Mouse (Mus musculus) kidney, adult 11 months (tissue): ENCODE results near the gene Igsf8.

Source experiments
- DNase-seq: peaks from one replicate; pipeline ENCODE4 v3.0.0; 2022

Igsf8 gene

GRCm38 (mm10) chr1:172305153-172305552 lies 43.7 kb downstream of the Igsf8 start:
- DNase-seq: no peak

GRCm38 (mm10) chr1:172305635-172306034 lies 44.2 kb downstream of the Igsf8 start:
- no peak for DNase-seq

GRCm38 (mm10) chr1:172306196-172306595 lies 44.8 kb downstream of the Igsf8 start:
- DNase-seq: no peak

DNA sequence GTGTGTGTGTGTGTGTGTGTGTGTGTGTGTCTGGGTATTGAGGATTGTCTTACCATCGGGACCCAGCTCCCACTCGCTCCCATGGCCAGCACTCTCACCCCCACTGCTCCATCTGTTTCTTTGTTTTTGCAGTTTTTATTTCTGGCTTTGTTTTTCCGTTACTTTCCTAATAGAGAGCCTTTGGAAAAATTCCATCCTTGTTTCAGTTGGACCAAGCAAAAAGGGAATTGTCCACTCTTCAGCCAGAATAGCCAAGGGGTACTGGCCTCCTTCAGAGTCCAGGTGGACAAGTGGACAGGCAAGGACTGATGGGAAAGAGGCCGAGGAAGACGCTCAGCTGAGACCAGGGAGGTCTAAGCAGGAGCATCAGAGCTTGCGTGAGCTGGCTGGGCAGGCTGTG lies 45.4 kb downstream of the Igsf8 start:
- no peak for DNase-seq

- DNase-seq: no peak
These were observed 46.5 kb downstream of the Igsf8 start for GRCm38 (mm10) chr1:172307936-172308335.

DNA sequence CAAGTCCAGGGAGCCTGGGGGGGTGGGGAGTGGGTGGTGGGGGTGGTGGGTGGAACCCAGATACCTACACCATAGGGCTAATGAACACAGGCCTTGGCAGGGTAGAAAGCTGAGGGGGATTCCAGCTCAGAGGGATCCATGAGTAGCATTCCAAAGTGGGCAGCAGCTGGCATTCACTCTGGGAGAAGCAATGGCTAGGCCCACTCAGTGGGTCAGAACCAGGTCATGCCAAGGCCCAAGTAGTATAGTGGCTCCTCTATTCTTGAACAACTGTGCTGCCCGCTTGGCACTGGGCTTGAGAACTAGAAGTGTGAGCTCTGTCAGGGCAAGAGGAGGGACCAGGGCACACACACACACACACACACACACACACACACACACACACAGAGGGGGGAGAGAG lies 47.0 kb downstream of the Igsf8 start:
- DNase-seq: no peak

DNA sequence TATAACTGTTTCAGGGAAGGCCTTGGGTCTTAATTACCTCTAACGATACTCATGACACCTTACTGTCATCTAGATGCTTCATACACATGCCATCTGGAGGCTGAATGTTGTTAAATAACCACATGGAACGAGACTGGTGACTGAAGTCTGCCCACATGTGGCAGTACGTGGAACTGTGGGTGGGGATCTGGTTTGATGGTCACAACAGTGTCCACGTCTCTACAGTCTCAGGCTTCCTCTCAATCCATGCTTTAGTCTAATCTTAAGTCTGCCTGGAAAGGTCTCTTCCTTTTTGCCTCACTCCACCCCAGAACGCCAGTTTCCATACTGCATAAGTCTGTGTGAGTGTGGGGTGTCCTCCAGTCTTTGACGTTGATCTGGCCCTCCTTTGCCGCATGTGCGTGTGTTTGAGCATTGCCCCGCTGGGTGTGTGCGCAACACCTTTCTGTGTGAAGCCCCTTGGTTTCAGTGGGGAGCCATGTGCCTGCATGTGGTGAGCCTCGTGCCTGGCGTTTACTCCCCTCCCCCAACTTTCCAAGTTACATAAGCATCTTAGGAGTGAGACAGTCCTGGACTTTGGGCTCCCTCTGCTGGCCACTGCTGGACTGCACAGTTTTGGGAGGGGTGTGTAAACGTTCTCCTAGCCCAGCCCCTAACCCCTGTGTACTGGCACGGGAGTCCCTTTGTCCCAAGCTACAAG lies 48.4 kb downstream of the Igsf8 start:
- DNase-seq: peak; percentile 91

DNA sequence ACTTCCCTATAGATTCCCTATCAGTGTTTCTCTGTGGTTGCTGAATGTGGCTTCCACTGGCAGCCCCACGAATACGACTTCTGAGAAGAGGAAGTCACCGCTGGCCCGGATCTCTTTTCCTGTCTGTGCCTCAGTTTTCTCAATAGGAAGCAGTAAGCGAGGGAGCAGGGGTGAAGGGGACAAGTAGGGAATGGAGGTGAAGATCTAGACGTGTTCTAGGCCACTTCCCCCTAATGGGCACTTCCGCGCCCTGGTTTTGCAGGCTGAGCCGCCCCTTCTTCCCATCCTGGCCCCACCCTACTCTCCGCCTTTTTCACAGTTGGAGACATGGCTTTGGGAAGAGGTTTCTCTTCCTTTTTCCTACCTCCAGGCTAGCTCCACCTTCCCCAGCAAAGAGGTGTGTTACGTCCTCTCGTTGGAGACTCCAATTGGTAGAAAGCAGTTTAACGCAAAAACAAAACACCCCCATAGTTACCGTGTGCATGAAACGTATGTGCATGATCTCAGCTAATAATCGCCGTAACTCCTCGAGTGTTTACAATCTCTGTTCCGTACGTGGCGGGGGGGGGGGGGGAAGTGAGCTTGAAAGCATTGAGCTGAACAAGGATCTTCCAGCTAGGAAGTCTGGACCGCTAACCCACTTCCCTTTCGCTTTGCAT lies 49.9 kb downstream of the Igsf8 start:
- peak; percentile 83 for DNase-seq

DNA sequence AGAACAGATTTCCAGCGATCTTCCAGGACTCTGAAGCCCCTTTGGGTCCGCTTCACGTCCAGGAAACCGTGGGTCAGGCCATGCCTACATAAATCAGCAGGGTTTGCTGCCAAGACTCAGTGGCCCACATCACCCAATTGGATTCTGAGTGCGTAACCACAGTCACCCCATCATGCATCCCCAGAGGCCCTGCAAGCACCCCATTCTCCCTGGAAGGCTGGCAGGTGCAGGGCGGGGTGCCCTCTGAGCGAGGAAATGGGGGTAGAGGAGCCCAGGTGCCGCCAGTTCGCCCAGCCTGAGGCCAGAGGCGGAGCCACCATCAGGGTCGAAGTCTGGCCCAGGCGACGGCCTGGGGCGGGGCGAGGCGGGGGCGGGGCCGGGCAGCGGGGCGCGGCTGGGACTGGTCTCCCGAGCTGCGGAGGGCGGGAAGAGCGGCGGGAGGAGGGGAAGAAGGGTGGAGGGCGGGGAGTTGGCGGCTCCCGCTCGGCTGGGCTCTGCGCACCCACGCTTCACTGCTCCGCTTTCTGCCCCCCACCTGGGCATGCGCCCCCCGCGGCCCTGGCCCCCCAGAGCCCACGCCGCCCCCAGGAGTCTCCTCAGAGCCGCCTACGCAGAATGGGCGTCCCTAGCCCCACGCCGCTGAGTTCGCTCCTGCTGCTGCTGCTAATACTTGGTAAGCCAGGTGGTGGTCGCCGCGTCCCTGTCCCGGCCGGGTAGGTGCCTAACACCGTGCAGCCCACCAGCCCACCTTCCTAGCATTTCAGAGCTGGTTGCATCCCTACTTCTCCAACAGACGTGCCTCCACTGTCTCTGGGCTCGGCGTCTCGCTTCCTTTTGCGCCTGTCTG lies 50.7 kb downstream of the Igsf8 start:
- peak; percentile 92 for DNase-seq

DNA sequence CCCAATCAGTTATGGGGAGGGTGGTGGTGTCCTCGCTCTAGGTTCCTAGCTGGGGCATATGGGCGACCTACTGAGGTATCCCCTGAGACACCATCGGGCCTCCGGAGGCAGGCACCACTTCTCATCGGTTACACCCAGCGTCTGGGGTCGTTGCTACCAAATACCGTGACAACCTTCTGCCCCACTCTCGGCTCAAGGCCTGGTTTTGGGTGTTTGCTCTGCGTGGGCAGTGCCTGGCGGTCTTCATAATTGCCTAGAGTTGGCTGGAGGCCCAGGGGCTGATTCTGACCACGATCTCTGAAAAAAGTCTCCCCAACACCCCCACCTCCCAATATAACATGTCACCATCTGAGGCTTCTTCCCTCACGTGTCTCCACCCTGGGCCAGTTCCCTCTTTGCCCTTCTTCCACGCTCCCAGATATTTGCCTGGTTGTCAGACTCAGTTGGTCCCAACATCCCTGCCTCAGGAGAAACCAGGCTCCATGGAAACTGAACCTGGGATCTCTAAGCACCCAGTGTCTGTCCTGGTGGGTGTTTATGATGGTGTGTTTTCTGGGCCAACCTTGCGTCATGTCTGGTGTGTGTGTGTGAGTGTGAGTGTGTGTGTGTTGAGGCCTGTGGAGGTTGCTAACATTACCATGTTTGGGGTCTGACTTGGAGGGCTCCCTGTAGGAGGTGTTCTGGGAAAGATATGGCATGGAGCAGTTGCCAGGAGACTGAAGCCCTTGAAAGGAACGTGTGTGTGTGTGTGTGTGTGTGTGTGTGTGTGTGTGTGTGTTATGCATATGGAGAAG lies 51.5 kb downstream of the Igsf8 start:
- DNase-seq: no peak

DNA sequence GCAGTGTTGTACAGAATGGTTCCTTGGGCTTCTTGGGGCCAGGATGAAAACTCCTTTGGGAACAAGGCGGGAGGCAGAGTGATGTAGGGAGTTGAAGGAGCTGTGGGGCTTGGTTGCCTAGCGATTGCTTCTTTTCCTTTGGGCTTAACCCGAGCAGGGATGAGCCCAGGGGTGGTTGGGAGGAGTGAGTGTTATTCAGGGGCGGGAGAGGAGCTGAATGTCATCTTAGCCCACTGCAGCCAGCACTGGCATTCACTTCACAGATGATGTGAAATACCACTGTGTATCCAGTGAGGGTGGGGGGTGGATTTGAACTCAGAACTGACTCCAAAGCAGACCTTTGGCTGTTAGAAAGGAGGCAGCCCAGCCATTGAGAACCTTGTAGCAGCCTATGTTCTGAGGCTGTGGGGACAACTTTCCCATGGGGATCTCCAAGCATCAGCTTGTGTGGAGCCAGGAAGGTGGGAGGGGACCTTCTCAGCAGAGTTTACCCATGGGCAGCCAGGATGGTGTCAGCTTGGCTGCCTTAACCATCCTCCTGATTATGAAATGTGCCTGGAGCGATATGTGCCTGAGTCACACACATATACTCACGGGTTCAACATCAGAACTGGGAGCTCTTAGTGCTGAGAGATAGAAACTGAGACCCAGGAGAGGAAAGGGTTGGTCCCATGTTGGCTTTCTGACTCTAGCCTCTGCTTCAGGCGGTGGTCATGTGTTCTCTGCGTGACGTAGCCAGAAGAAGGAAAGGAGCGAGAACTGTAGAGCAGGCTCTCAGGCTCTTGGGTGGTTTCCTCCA lies 52.4 kb downstream of the Igsf8 start:
- no peak for DNase-seq

DNA sequence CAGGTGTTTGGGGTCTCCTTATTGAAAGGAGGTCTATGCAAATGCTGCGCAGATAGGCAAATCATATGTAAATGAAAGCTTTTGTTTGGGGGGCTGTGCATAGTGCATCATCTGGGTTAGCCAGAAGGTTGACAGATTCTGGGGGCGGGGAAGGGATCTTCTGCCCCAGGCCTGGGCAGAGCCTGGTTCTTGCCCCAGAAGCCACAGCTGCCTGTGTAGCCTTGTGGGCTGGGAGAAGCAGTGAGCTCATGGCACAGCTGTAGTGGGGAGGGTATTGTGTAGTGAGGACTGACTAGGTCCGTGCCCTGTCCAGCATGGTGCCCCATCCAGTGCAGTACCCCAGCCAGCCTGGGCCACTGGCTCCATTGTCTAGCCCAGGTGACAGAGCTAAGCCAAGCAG lies 53.5 kb downstream of the Igsf8 start:
- no peak for DNase-seq

DNA sequence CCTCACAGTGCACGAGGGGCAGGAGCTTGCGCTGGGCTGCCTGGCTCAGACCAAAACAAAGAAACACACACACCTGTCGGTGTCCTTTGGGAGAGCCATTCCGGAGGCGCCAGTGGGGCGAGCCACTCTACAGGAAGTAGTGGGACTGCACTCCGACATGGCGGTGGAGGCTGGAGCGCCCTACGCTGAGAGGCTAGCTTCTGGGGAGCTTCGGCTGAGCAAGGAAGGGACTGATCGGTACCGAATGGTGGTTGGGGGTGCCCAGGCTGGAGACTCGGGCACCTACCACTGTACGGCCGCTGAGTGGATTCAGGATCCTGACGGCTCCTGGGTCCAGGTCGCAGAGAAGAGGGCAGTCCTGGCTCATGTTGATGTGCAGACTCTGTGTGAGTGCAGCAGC lies 56.0 kb downstream of the Igsf8 start:
- no peak for DNase-seq

DNA sequence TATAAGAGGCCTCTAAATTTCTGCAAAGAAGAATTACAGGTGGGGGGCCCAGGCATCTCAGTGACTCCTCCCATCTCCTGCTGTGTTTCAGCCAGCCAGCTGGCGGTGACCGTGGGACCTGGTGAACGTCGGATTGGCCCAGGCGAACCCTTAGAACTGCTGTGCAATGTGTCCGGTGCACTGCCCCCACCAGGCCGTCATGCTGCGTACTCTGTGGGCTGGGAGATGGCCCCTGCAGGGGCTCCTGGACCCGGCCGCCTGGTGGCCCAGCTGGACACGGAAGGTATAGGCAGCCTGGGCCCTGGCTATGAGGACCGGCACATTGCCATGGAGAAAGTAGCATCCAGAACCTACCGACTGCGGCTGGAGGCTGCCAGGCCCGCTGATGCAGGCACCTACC lies 56.5 kb downstream of the Igsf8 start:
- no peak for DNase-seq

DNA sequence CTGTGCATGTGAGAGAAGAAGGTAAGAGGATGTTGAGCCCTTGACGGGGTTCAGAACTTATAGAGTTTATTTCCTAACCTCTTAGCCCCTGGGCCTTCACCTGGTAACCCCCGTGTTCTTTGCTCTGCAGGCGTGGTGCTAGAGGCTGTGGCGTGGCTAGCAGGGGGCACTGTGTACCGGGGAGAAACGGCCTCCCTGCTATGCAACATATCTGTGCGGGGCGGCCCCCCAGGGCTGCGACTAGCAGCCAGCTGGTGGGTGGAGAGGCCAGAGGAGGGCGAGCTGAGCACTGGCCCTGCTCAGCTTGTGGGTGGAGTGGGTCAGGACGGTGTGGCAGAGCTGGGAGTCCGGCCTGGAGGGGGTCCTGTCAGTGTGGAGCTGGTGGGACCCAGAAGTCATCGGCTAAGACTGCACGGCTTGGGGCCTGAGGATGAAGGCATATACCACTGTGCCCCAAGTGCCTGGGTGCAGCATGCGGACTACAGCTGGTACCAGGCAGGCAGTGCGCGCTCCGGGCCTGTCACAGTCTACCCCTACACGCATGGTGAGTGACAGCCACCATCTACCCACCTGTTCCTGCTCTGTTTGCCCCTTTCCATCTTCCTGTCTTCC lies 57.1 kb downstream of the Igsf8 start:
- DNase-seq: no peak

- no peak for DNase-seq
These were observed 57.9 kb downstream of the Igsf8 start for GRCm38 (mm10) chr1:172319346-172319745.

DNA sequence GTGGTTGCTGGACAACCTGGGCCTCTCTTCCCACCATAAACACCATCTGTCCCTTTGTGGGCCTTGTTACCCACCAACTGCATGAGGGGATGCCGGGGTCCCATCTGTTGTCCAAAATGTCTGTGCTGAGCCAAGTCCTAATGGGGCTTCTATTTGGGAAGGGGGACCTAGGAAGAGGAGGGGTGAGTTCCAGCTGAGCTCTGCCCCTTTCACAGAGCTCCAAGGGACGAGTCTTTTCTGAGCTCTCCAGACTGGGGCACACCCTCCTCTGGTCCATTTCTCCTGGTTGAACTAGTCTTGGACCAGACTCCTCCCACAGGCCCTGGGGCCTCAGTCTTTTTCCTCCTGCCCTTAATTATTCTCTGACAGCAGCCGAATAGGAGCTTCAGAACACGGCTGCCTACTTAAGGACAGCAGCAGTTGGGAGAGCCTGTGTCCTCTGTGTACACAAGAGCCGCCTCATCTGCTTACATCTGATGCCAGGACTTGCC lies 58.5 kb downstream of the Igsf8 start:
- no peak for DNase-seq

DNA sequence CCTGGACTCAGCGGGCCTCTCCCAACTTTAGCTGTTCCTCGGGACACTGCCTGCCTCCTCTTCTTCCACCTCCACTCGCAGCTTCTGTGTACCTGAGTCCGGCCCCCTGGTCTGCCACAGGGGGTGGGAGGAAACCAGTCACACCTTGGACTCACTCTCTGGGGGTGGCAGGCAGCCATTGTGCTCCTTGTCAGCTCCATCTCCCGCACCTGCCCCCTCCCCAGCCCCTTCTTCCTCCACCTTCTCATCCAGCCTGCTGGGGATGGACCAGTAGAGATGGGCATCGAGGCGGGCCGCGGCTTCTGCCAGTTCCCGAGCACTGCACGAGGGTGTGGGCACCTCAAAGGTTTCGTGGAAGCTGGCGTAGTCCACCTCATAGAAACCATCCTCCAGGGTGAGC lies 61.3 kb downstream of the Igsf8 start:
- no peak for DNase-seq

DNA sequence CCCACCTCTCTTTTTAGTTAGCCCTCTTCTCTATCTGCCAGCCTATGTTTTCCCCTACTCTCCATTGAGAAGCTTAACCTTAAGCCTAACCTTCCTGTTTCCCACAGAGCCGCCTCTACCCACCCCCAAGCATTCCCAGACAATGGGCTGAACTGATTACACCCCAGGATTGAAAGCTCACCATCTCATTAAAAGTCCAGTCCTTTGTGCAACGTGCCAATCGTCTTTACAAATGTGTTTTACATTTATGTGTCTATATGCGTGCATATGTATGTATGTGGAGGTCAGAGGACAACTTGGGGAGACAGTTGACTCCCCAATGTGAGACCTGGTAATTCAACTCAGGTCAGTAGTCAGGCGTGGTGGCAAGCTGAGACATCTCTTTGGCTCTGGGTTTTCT lies 61.9 kb downstream of the Igsf8 start:
- no peak for DNase-seq

GRCm38 (mm10) chr1:172323801-172324359 lies 62.4 kb downstream of the Igsf8 start:
- DNase-seq: no peak

DNA sequence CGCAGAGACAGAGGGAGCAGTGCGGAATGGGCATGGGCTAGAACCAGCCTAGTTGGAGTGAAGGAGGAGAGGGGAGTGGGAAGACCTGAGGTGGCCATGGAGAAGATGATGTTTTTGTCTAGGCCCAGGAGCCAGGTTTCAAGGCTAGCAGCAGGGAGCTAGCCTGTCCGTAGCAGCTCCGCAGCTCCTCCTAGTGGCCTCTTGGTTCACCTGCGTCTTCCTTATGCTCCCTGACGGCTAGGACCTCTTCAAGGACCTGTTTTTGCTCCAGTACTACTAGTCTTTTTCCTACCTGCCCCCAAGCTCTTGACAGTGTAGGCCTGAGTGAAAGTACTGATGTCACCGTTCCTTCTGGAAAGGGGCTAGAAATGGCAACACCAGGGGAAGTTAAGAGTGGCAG lies 63.3 kb downstream of the Igsf8 start:
- peak; percentile 67 for DNase-seq
